Mouse (Mus musculus): ENCODE measurements around the gene Hsd17b7. TPM values are rescaled to one million over a fixed set of nuclear protein-coding genes. Genes with fewer than 3 reads are reported as not detected.

Gene Hsd17b7
- 8.8 TPM for total RNA-seq (2023)

DNA sequence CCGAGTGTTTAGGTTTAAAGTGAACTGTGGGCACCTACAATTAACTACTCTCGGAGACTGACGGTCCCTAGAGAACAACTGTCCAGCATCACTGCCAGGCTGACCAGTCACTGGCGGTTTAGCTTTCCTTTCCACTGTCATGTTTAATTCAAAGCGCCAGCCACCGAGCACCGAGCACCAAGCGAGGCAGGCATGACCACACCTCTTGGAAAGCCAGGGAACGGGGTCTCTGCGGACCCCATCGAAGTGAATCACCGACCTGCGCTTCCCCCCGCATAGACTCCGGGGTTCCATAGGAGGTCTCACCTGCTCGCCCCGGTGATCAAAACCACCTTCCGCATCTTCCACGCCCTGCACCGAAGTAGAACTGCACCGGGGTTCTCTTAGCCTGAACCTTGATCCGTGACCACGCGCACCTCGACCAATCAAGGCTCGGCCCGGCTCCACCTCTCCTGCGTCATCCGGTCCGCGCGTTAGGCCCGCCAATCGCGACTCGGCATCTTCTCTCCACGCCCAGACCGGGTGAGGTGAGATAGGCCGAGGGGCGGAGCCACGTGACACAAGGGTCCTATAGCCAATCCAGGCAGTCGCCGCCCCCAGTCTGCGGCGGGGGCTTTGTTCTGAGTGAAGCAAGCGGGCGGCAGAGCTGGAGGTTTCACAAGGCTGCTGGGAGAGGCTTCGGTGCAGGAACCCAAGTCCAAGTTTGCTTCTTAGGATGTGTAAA is at the start of gene Hsd17b7:
TSS of gene Hsd17b7 (minus strand) at position 450 of the 724 bp plus-strand sequence.

DNA sequence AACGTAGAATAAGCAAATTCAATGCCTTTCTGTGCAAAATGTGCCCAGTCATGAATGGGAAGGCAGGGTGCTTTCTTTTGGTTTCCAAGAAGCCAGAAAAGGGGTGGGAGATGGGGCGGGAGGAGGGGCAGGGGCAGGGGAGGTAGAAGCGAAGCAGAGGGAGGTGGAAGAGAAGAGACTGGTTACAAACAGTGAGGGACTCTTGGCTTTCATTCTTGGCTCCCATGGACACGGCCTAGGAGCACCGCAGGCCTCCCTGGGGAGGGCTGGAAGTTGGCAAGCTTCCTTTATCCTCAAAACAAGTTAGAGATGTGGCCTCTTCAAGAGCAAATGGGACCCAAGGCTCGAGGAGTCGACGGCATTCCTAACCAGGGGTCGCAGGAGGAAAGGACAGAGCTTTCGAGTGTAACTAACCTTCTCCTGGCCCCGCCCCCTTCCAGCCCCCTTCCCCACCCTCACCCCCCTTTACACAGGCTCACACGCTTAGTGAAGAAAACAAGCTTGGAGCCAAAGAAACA is 40.5 kb downstream of the Hsd17b7 start, which contains the start of gene Ccdc190:
TSS of gene Ccdc190 (plus strand) at position 195 of the 518 bp plus-strand sequence.

Other genes starting within 250 kb of the Hsd17b7 start
- not detected for gene Rgs4, start 221.6 kb downstream of the Hsd17b7 start, total RNA-seq (2023)
- not detected for gene Ccdc190, start 40.6 kb downstream of the Hsd17b7 start, total RNA-seq (2023)
- 0.56 TPM for gene Ddr2, start 141.5 kb upstream of the Hsd17b7 start, total RNA-seq (2023)
- gene Uap1, start 205.7 kb upstream of the Hsd17b7 start, total RNA-seq (2023) = 36.1 TPM
- 45.9 TPM for gene Uhmk1, start 246.2 kb upstream of the Hsd17b7 start, total RNA-seq (2023)